Mouse (Mus musculus) embryonic facial prominence, embryonic 12.5 days (tissue): ENCODE results near the gene Spsb3. TPM values are rescaled to one million over a fixed set of nuclear protein-coding genes. Genes with fewer than 3 reads are reported as not detected.
A peak's percentile ranks its signal among the peaks of the same experiment; 100 is the strongest.

Experiments used
- ATAC-seq: fragments of 200-750 bp; cut with Nextera tagmentation; 2 replicates; pipeline ENCODE4 v1.8.0; 2017; ENCODE audit not compliant: insufficient number of reproducible peaks, insufficient read depth, low FRiP score, low TSS enrichment
- H3K27ac ChIP-seq: fragments of 300-500 bp; sonication (generic); 2 replicates; pipeline ENCODE4 v1.5.1; 2016; ENCODE audit warnings: mild to moderate bottlenecking
- H3K27me3 ChIP-seq: fragments of 300-500 bp; sonication (generic); 2 replicates; pipeline ENCODE4 v1.6.1; 2016; ENCODE audit warnings: mild to moderate bottlenecking, moderate library complexity
- H3K36me3 ChIP-seq: fragments of 300-500 bp; sonication (generic); 2 replicates; pipeline ENCODE4 v1.6.1; 2016; ENCODE audit warnings: mild to moderate bottlenecking
- H3K4me1 ChIP-seq: fragments of 300-500 bp; sonication (generic); 2 replicates; pipeline ENCODE4 v1.6.1; 2016
- H3K4me2 ChIP-seq: fragments of 300-500 bp; sonication (generic); replicated peaks from 2 replicates; pipeline ENCODE4 v1.6.1; 2016; ENCODE audit warnings: mild to moderate bottlenecking, moderate library complexity
- H3K4me3 ChIP-seq: fragments of 300-500 bp; sonication (generic); 2 replicates; pipeline ENCODE4 v1.5.1; 2016; ENCODE audit warnings: mild to moderate bottlenecking
- H3K9ac ChIP-seq: fragments of 300-500 bp; sonication (generic); 2 replicates; pipeline ENCODE4 v1.6.1; 2016; ENCODE audit warnings: mild to moderate bottlenecking, moderate library complexity
- H3K9me3 ChIP-seq: fragments of 300-500 bp; sonication (generic); 2 replicates; pipeline ENCODE4 v1.6.1; 2016; ENCODE audit warnings: mild to moderate bottlenecking, moderate library complexity
- WGBS: fragments of 180-500 bp; shearing (Covaris S2); methylation state at CpG from one replicate; pipeline ENCODE4 v1.1.7; 2016; 5-methylcytosine and 5-hydroxymethylcytosine counted together
- polyA plus RNA-seq: library from polyadenylated mRNA; unstranded; fragments of >200 nt; fragmentation: Nextera tagmentation; extraction: Ambion mirVana; gene quantifications from 2 replicates; pipeline ENCODE4 v1.2.1, GENCODE M21; 2016

Gene Spsb3
- polyA plus RNA-seq, 1 experiment from 2014 or later, result 43.3 TPM

- Histone ChIP-seq H3K27ac (no peak overlapping the region), H3K27me3 (no peaks in the 10 kb centered on the region), H3K9ac (no peak overlapping the region), H3K36me3 (peaks cover 46% of the 10 kb centered on the region), H3K4me1 (peaks cover 24% of the 10 kb centered on the region), H3K4me3 (no peak overlapping the region), H3K4me2 (no peak overlapping the region), H3K9me3 (no peaks in the 10 kb centered on the region)
- WGBS, result 87% methylated on average over 19 of the region's 19 CpGs
- ATAC-seq, result no peak
Observed at GRCm38 (mm10) chr17:24890151-24891092, 4.0 kb downstream of the Spsb3 start.

- Histone ChIP-seq H3K4me2 (no peak overlapping the region), H3K4me1 (peaks cover 27% of the 10 kb centered on the region), H3K27me3 (no peaks in the 10 kb centered on the region), H3K27ac (no peak overlapping the region), H3K9me3 (no peaks in the 10 kb centered on the region), H3K9ac (no peak overlapping the region), H3K4me3 (no peak overlapping the region), H3K36me3 (peaks cover 46% of the 10 kb centered on the region)
- no peak for ATAC-seq
- WGBS, result 89% methylated on average over 13 of the region's 13 CpGs
Observed at GRCm38 (mm10) chr17:24891321-24891720, 4.9 kb downstream of the Spsb3 start.

- no peak for ATAC-seq
Observed at GRCm38 (mm10) chr17:24892785-24893184, 6.3 kb downstream of the Spsb3 start.

GRCm38 (mm10) chr17:24893276-24893675 lies 6.8 kb downstream of the Spsb3 start:
- H3K4me2 ChIP-seq, result no peak overlapping the region

More at GRCm38 (mm10) chr17:24892785-24893184, 6.3 kb downstream of the Spsb3 start:
- H3K9ac ChIP-seq, result no peak overlapping the region
- no peaks in the 10 kb centered on the region for H3K27me3 ChIP-seq
- WGBS, result 88% methylated on average over 12 of the region's 12 CpGs
- 0 out of 2 replicates have a peak overlapping the region, but pooled peaks have one; percentile 0 for H3K4me3 ChIP-seq
- H3K36me3 ChIP-seq, result peaks cover 55% of the 10 kb centered on the region
- peaks cover 27% of the 10 kb centered on the region for H3K4me1 ChIP-seq
- H3K9me3 ChIP-seq, result no peaks in the 10 kb centered on the region
- no peak overlapping the region for H3K4me2 ChIP-seq
- H3K27ac ChIP-seq, result no peak overlapping the region

GRCm38 (mm10) chr17:24894061-24894994 lies 7.9 kb downstream of the Spsb3 start:
- no peak for ATAC-seq
- H3K27me3 ChIP-seq, result no peaks in the 10 kb centered on the region

More at GRCm38 (mm10) chr17:24893276-24893675, 6.8 kb downstream of the Spsb3 start:
- peaks cover 25% of the 10 kb centered on the region for H3K4me1 ChIP-seq
- WGBS, result 90% methylated on average over 2 of the region's 2 CpGs
- no peaks in the 10 kb centered on the region for H3K27me3 ChIP-seq
- H3K9me3 ChIP-seq, result no peaks in the 10 kb centered on the region
- no peak overlapping the region for H3K9ac ChIP-seq
- no peak for ATAC-seq
- H3K36me3 ChIP-seq, result peaks cover 60% of the 10 kb centered on the region
- no peak overlapping the region for H3K27ac ChIP-seq
- 0 out of 2 replicates have a peak overlapping the region, but pooled peaks have one; percentile 0 for H3K4me3 ChIP-seq

GRCm38 (mm10) chr17:24894995-24895547 lies 8.6 kb downstream of the Spsb3 start, which contains the start of the genes Eme2 and Mrps34:
TSS of gene Eme2 (minus strand) at chr17:24895087.
TSS of gene Mrps34 (plus strand) at chr17:24895116.
- peak within 1 kb of the TSS; percentile 86 for H3K4me3 ChIP-seq
- H3K36me3 ChIP-seq, result peaks cover 66% of the 10 kb centered on the region
- no peaks in the 10 kb centered on the region for H3K9me3 ChIP-seq
- ATAC-seq, result no peak
- WGBS, result under 1% methylated on average over 62 of the region's 62 CpGs
- H3K27ac ChIP-seq, result peak within 1 kb of the TSS; percentile 89
- peak within 1 kb of the TSS; percentile 98 for H3K4me2 ChIP-seq
- peak within 1 kb of the TSS; percentile 92 for H3K9ac ChIP-seq
- H3K27me3 ChIP-seq, result no peaks in the 10 kb centered on the region
- H3K4me1 ChIP-seq, result peaks cover 25% of the 10 kb centered on the region

More at GRCm38 (mm10) chr17:24894061-24894994, 7.9 kb downstream of the Spsb3 start:
- Histone ChIP-seq H3K4me1 (peaks cover 25% of the 10 kb centered on the region), H3K9me3 (no peaks in the 10 kb centered on the region), H3K27ac (peak overlapping the region; percentile 89), H3K9ac (peak overlapping the region; percentile 92), H3K4me2 (peak overlapping the region; percentile 98), H3K4me3 (peak overlapping the region; percentile 86), H3K36me3 (peaks cover 65% of the 10 kb centered on the region)
- 11% methylated on average over 31 of the region's 31 CpGs for WGBS

- no peaks in the 10 kb centered on the region for H3K9me3 ChIP-seq
- peaks cover 66% of the 10 kb centered on the region for H3K36me3 ChIP-seq
- ATAC-seq, result no peak
- H3K27me3 ChIP-seq, result no peaks in the 10 kb centered on the region
- peak overlapping the region; percentile 98 for H3K4me2 ChIP-seq
- H3K4me3 ChIP-seq, result peak overlapping the region; percentile 86
- peak overlapping the region; percentile 89 for H3K27ac ChIP-seq
- 11% methylated on average over 23 of the region's 23 CpGs for WGBS
- H3K4me1 ChIP-seq, result peaks cover 25% of the 10 kb centered on the region
- peak overlapping the region; percentile 92 for H3K9ac ChIP-seq
Observed at GRCm38 (mm10) chr17:24895571-24896240, 9.3 kb downstream of the Spsb3 start.

GRCm38 (mm10) chr17:24896241-24896992 lies 10.0 kb downstream of the Spsb3 start, which contains the start of gene Nme3:
TSS of gene Nme3 (plus strand) at chr17:24896500.
- Histone ChIP-seq H3K9ac (peak within 1 kb of the TSS; percentile 92), H3K4me2 (peak within 1 kb of the TSS; percentile 98), H3K9me3 (no peaks in the 10 kb centered on the region), H3K4me1 (peaks cover 25% of the 10 kb centered on the region), H3K27ac (peak within 1 kb of the TSS; percentile 89), H3K36me3 (peaks cover 66% of the 10 kb centered on the region), H3K4me3 (peak within 1 kb of the TSS; percentile 86), H3K27me3 (no peaks in the 10 kb centered on the region)
- peak; percentile 62 for ATAC-seq
- WGBS, result 2% methylated on average over 50 of the region's 50 CpGs

- Histone ChIP-seq H3K36me3 (peaks cover 67% of the 10 kb centered on the region), H3K4me3 (peak overlapping the region; percentile 86), H3K27me3 (no peaks in the 10 kb centered on the region), H3K4me2 (peak overlapping the region; percentile 98), H3K9ac (peak overlapping the region; percentile 92), H3K9me3 (no peaks in the 10 kb centered on the region), H3K4me1 (peaks cover 25% of the 10 kb centered on the region), H3K27ac (peak overlapping the region; percentile 73; the same call in 1 of the 2 replicates)
- ATAC-seq, result no peak
- 42% methylated on average over 11 of the region's 11 CpGs for WGBS
Observed at GRCm38 (mm10) chr17:24896993-24897269, 10.5 kb downstream of the Spsb3 start.

- Histone ChIP-seq H3K4me2 (peak overlapping the region; percentile 98; the same call in 1 of the 2 replicates), H3K9ac (no peak overlapping the region), H3K27me3 (no peaks in the 10 kb centered on the region), H3K9me3 (no peaks in the 10 kb centered on the region), H3K4me1 (peaks cover 25% of the 10 kb centered on the region), H3K4me3 (peak overlapping the region; percentile 86), H3K36me3 (peaks cover 67% of the 10 kb centered on the region), H3K27ac (no peak overlapping the region)
- 79% methylated on average over 4 of the region's 4 CpGs for whole genome bisulfite sequencing
- no peak for ATAC-seq
Observed at GRCm38 (mm10) chr17:24897600-24897999, 11.2 kb downstream of the Spsb3 start.
